8 mouse cellular contexts compared by ENCODE assay signal in the genomic region with DNA sequence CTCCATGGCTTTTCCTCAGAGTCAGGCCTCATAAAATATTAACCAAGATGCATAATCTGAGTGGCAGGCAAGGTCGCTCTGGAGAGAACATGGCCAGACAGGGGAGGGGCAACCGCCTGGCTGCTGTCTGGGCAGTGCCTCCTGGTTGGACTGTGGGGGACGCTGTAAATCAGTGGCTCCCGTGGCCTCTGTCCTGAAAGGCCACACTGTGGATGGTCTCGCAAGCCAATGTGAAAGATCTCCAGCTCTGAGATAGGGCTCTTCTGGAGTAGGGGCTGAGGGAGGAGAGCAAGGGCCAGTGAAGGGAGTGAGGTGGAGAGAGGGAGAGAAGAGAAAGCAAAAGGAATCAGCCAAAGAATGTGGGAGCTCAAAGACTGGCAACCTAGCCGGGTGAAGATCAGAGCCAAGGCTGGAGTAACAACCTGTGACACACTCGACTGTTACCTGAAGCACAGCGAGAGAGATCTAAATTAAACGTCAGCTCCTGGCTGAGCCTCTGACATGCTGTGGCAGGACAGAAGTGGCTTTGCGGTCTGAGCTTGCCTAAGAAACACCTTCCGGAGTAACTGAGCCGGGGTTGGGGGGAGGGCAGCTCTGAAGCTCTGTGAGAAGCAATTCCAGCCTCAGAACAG.
A peak's percentile ranks its signal among the peaks of the same experiment; 100 is the strongest.
DNase-seq lines count a peak whose midpoint lies in the region; ATAC-seq lines count a peak whose summit lies in the region.

No protein-coding gene starts in this region.

- H3K27me3 ChIP-seq in limb, embryonic 10.5 days (ENCODE audit: low read depth, poor library complexity, severe bottlenecking), result no peaks in the 10 kb centered on the region
- no peaks in the 10 kb centered on the region for H3K27me3 ChIP-seq in midbrain, embryonic 10.5 days (ENCODE audit: low read depth, poor library complexity, severe bottlenecking)

- DNase-seq in T-cell, adult 2 months (ENCODE audit: low spot score), result peak; percentile 66
- peak; percentile 48 for DNase-seq in limb, embryonic 10.5 days (ENCODE audit: low spot score)
- DNase-seq in midbrain, embryonic 10.5 days (ENCODE audit: low spot score), result no peak
- peak; percentile 48 for DNase-seq in thymus, postnatal 25 days
- no peak for DNase-seq in ovary, postnatal 36 days (ENCODE audit: low spot score)
- no peak for DNase-seq in heart, postnatal 4 days
- no peak for DNase-seq in cerebellum, postnatal 36 days

- peak overlapping the region; percentile 81 for H3K27ac ChIP-seq in limb, embryonic 10.5 days
- peak overlapping the region; percentile 74 for H3K27ac ChIP-seq in midbrain, embryonic 10.5 days (replicated peaks)

- no peak overlapping the region; the same call in 1 of the 2 replicates for H3K4me3 ChIP-seq in limb, embryonic 10.5 days
- H3K4me3 ChIP-seq in midbrain, embryonic 10.5 days, result no peak overlapping the region

- H3K4me1 ChIP-seq in limb, embryonic 10.5 days, result peaks cover 23% of the 10 kb centered on the region
- peaks cover 46% of the 10 kb centered on the region for H3K4me1 ChIP-seq in midbrain, embryonic 10.5 days

- no peaks in the 10 kb centered on the region for H3K9me3 ChIP-seq in limb, embryonic 10.5 days (replicated peaks)
- no peaks in the 10 kb centered on the region for H3K9me3 ChIP-seq in midbrain, embryonic 10.5 days (replicated peaks)

- no peaks in the 10 kb centered on the region for H3K36me3 ChIP-seq in limb, embryonic 10.5 days
- H3K36me3 ChIP-seq in midbrain, embryonic 10.5 days, result no peaks in the 10 kb centered on the region

- peak; percentile 89 to 92 for ATAC-seq in hematopoietic stem cell, adult 5-6 weeks (replicated peaks in 1 of 2; ENCODE audit: insufficient read depth in 1 of 2, low FRiP score in 2 of 2, low TSS enrichment in 1 of 2, low read depth in 1 of 2, poor library complexity in 2 of 2, severe bottlenecking in 2 of 2)

- WGBS in limb, embryonic 10.5 days, result 30% methylated on average over 12 of the region's 12 CpGs
- WGBS in midbrain, embryonic 10.5 days, result 76% methylated on average over 12 of the region's 12 CpGs

Comparison
In these comparisons a context has a peak if more than half of its experiments do, and no peak if none do; other contexts are left out.
1. DNase-seq: peak in T-cell, adult 2 months (single experiment), limb, embryonic 10.5 days (single experiment) and thymus, postnatal 25 days (single experiment); none in midbrain, embryonic 10.5 days (single experiment), ovary, postnatal 36 days (single experiment), heart, postnatal 4 days (single experiment) and cerebellum, postnatal 36 days (0 of 2).